13 mouse cellular contexts compared by ENCODE assay signal in the genomic region with DNA sequence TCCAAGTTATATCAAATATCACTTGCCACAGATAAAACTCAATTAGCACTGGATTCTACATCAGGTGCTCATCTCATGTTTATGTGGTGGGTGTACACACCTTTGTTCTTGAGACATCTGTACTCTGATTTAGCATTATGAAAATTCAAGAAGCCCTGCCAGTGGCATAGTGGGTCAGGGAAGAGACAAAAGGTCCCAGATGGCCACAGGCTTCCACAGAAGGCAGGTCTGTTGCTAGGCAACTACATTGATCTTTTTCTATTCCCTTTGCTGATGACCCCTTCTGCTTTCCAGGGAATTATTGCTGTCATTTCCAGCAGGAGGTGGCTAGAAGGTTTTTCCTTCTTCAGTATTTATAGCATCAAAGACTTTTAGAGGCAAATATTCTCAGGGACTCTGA.
A peak's percentile ranks its signal among the peaks of the same experiment; 100 is the strongest.
DNase-seq lines count a peak whose midpoint lies in the region; ATAC-seq and TF ChIP-seq lines count a peak whose summit lies in the region.
"Had no signal": no experiment of that assay in that cellular context is flagged by ENCODE, and none has a peak within 500 bp of the region (broad histone marks: within the 10 kb centered on the region; RNA-seq: fewer than 3 reads in every experiment).

No protein-coding gene starts in this region.

- no peak overlapping the region for H3K9ac ChIP-seq in hindbrain, embryonic 15.5 days
- no peak overlapping the region for H3K9ac ChIP-seq in midbrain, postnatal 0 days (replicated peaks; ENCODE audit: low read length, poor library complexity, severe bottlenecking)
- H3K9ac ChIP-seq: heart, embryonic 13.5 days; kidney, embryonic 15.5 days had no signal

- H3K9me3 ChIP-seq in hindbrain, embryonic 15.5 days, result no peaks in the 10 kb centered on the region; the same call in 1 of the 2 replicates
- 0 out of 2 replicates have a peak, but pooled peaks cover 3% of the 10 kb centered on the region for H3K9me3 ChIP-seq in midbrain, postnatal 0 days (ENCODE audit: low read length)
- H3K9me3 ChIP-seq: heart, embryonic 13.5 days; kidney, embryonic 15.5 days had no signal

- no peaks in the 10 kb centered on the region for H3K36me3 ChIP-seq in hindbrain, embryonic 15.5 days
- no peaks in the 10 kb centered on the region for H3K36me3 ChIP-seq in midbrain, postnatal 0 days (ENCODE audit: insufficient read depth, low read length)
- H3K36me3 ChIP-seq: heart, embryonic 13.5 days; kidney, embryonic 15.5 days had no signal

- no peak for TF ChIP-seq CTCF in midbrain, postnatal 0 days (IDR thresholded peaks at IDR 0.05)

- DNase-seq in R1 (ENCODE audit: low read depth, low spot score), result peak; percentile 30
- DNase-seq in embryo, embryonic 9.5 days (ENCODE audit: extremely low spot score), result peak; percentile 11
- peak; percentile 58 for DNase-seq in midbrain, postnatal 0 days (ENCODE audit: low spot score)
- no peak for DNase-seq in c-Kit-positive CD71-positive TER-119-positive erythroid progenitor cells, embryonic 14.5 days (ENCODE audit: low spot score)
- no peak for DNase-seq in left cerebral cortex, adult 8-10 months (ENCODE audit: low spot score in 2 of 2)
- DNase-seq in layer of hippocampus, adult 9-11 months, result no peak
- no peak for DNase-seq in adrenal gland, adult (ENCODE audit: inconsistent age in 2 of 2, low spot score in 1 of 2)
- DNase-seq: gastrocnemius, postnatal 25 days; spleen, adult 18-20 months had no signal

- peak; percentile 68 for ATAC-seq in hindbrain, embryonic 15.5 days (ENCODE audit: low FRiP score, low read depth)
- peak; percentile 68 for ATAC-seq in midbrain, postnatal 0 days (ENCODE audit: low FRiP score)

- no peak overlapping the region for H3K27ac ChIP-seq in hindbrain, embryonic 15.5 days (replicated peaks)
- H3K27ac ChIP-seq in midbrain, postnatal 0 days (ENCODE audit: low read depth, low read length), result no peak overlapping the region
- H3K27ac ChIP-seq: heart, embryonic 13.5 days; kidney, embryonic 15.5 days; stomach, postnatal 0 days had no signal

- H3K27me3 ChIP-seq in hindbrain, embryonic 15.5 days, result no peaks in the 10 kb centered on the region
- no peaks in the 10 kb centered on the region for H3K27me3 ChIP-seq in midbrain, postnatal 0 days (ENCODE audit: insufficient read depth, low read length)
- H3K27me3 ChIP-seq: heart, embryonic 13.5 days; kidney, embryonic 15.5 days had no signal

- no peak overlapping the region for H3K4me3 ChIP-seq in hindbrain, embryonic 15.5 days
- no peak overlapping the region for H3K4me3 ChIP-seq in midbrain, postnatal 0 days (ENCODE audit: low read depth, low read length)
- H3K4me3 ChIP-seq: heart, embryonic 13.5 days; kidney, embryonic 15.5 days had no signal

- no peak overlapping the region for H3K4me2 ChIP-seq in hindbrain, embryonic 15.5 days
- H3K4me2 ChIP-seq in midbrain, postnatal 0 days (ENCODE audit: low read depth, low read length, poor library complexity, severe bottlenecking), result no peak overlapping the region
- H3K4me2 ChIP-seq: heart, embryonic 13.5 days; kidney, embryonic 15.5 days had no signal

- H3K4me1 ChIP-seq in hindbrain, embryonic 15.5 days (replicated peaks), result peaks cover 4% of the 10 kb centered on the region
- H3K4me1 ChIP-seq in midbrain, postnatal 0 days (ENCODE audit: insufficient read depth, low read length), result peaks cover 2% of the 10 kb centered on the region; the same call in 1 of the 2 replicates
- H3K4me1 ChIP-seq: heart, embryonic 13.5 days; kidney, embryonic 15.5 days had no signal

Comparison
In these comparisons a context has a peak if more than half of its experiments do, and no peak if none do; other contexts are left out.
1. DNase-seq: peak in R1 (single experiment), embryo, embryonic 9.5 days (single experiment) and midbrain, postnatal 0 days (single experiment); none in c-Kit-positive CD71-positive TER-119-positive erythroid progenitor cells, embryonic 14.5 days (single experiment), left cerebral cortex, adult 8-10 months (0 of 2), layer of hippocampus, adult 9-11 months (single experiment) and adrenal gland, adult (0 of 2).